Mouse (Mus musculus): ENCODE measurements at regions not wholly inside any gene's neighbourhood (a gene's known extent, or its start where the extent isn't known, plus 50 kb on each side); places are given as distances from the start of the nearest gene placed in this dataset.

DNA sequence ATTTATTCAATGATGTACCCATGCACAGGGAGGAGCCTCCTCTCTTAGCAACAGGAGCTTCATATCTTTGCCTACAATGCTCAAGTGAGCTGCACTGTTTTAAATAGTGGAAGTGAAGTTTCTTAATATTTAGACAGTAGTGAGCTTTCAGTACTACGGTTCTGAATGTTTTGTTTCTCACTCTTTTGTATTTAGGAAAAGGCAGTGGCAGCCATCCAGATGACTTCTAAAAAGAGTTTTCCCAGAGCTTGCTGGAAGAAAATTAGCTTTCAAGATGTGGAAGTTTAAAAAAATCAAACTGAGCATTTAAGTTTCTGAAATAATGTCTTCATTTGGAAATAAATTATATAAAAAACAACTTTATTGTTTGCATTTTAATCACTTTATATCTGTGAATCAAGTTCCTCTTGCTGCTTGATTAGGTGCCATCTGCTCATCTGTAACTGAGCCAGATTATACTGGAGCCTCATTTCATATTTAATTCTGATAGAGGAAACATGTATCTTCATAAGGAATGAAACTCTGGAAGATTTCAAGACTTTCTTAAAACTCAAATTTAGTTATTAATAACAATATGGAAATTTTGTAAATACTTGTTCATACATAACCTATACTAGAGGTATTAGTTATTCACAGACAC is 268.6 kb upstream of the Tle1 start:
- Histone ChIP-seq H3K27me3 (ENCODE audit: insufficient read depth, low read length) (no peaks in the 10 kb centered on the region), H3K9me3 (ENCODE audit: low read length) (no peaks in the 10 kb centered on the region), H3K4me3 (replicated peaks; ENCODE audit: low read length) (no peak overlapping the region), H3K36me3 (ENCODE audit: insufficient read depth, low read length) (no peaks in the 10 kb centered on the region), H3K4me1 (replicated peaks; ENCODE audit: low read depth, low read length) (no peaks in the 10 kb centered on the region)
- TF ChIP-seq POU5F1 (IDR thresholded peaks at IDR 0.05; ENCODE audit: borderline replicate concordance, low read length) (no peak), CTCF (conservative IDR thresholded peaks at IDR 0.05; ENCODE audit: low read length) (no peak), NANOG (IDR thresholded peaks at IDR 0.05; ENCODE audit: borderline replicate concordance, low read length) (no peak)

DNA sequence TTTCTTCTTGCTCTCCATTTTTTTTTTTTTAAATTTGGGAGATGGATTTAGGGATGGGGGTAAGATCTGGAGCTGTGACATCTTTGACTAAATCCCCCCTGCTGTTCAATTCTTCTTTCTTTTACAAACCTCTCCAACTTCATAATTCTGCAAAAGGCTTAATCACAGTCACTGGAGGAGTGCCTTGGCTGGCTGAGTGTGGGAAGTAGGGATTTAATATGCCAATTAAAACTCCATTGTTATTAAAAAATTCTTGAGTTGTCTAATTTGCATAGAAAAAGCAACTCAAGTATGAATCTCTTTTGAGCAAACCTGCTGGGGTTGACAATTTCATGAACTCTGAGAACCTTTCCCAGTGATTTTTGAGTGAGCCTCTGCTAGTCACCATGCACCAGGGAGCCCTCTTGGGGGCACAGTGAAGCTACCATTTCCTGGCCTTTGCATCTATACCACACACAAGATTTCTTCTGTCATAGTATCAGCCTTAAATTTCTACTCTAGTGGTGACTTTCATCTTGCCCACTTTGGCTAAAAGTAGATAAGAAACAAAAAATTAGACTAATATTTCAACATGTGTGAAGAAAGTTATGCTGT is 243.6 kb upstream of the Tle1 start:
- Histone ChIP-seq H3K27me3 (ENCODE audit: insufficient read depth, low read length) (no peaks in the 10 kb centered on the region), H3K9me3 (ENCODE audit: low read length) (no peaks in the 10 kb centered on the region), H3K4me1 (replicated peaks; ENCODE audit: low read depth, low read length) (no peaks in the 10 kb centered on the region), H3K36me3 (ENCODE audit: insufficient read depth, low read length) (no peaks in the 10 kb centered on the region), H3K4me3 (replicated peaks; ENCODE audit: low read length) (no peak overlapping the region)
- TF ChIP-seq POU5F1 (IDR thresholded peaks at IDR 0.05; ENCODE audit: borderline replicate concordance, low read length) (no peak), NANOG (IDR thresholded peaks at IDR 0.05; ENCODE audit: borderline replicate concordance, low read length) (peak; percentile 43; the same call in 1 of the 2 replicates), CTCF (conservative IDR thresholded peaks at IDR 0.05; ENCODE audit: low read length) (no peak)

DNA sequence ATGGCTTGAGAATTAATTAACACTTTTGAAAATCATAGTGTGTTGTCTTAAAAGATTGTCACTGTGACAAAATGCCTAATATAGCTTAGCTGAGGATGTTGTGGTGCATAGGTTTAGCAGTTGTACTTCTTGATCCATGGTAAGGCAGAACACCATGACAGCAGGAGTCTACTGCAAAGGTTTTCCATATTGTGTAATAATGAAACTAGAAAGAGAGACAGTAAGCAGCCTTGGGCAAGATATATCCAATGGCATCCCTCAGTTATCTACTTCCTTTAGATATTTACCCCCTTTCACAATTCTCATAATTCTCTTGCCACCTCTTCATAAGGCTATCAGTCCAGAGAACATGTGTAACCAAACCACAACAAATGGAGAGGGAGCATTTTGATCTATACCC is 236.6 kb upstream of the Tle1 start:
- no peak for TF ChIP-seq POU5F1 (IDR thresholded peaks at IDR 0.05; ENCODE audit: borderline replicate concordance, low read length)
- no peak for TF ChIP-seq CTCF (conservative IDR thresholded peaks at IDR 0.05; ENCODE audit: low read length)
- no peak for TF ChIP-seq NANOG (IDR thresholded peaks at IDR 0.05; ENCODE audit: borderline replicate concordance, low read length)
- Histone ChIP-seq H3K4me3 (replicated peaks; ENCODE audit: low read length) (no peak overlapping the region), H3K36me3 (ENCODE audit: insufficient read depth, low read length) (no peaks in the 10 kb centered on the region), H3K4me1 (replicated peaks; ENCODE audit: low read depth, low read length) (no peaks in the 10 kb centered on the region), H3K9me3 (ENCODE audit: low read length) (no peaks in the 10 kb centered on the region), H3K27me3 (ENCODE audit: insufficient read depth, low read length) (no peaks in the 10 kb centered on the region)

DNA sequence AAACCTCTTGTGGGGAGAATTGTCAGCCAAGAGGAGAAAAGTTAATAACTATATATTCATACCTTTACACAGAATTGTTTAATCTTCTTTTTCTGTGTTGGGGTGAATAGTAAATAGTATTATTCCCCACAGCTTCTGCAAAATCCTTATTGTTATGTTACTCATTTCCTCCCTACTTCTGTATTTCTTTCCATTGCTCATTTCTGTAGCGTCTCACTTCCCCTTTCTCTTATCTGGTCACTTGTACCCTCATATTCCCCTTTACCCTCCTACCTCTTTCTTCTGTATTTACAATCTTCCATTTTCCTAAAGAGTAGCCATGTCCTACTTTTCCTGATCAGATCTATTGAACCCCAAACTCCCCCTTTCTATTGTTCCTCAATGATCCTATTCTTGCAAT is 224.6 kb upstream of the Tle1 start:
- TF ChIP-seq POU5F1 (IDR thresholded peaks at IDR 0.05; ENCODE audit: borderline replicate concordance, low read length) (no peak), NANOG (IDR thresholded peaks at IDR 0.05; ENCODE audit: borderline replicate concordance, low read length) (no peak), CTCF (conservative IDR thresholded peaks at IDR 0.05; ENCODE audit: low read length) (no peak)
- Histone ChIP-seq H3K27me3 (ENCODE audit: insufficient read depth, low read length) (no peaks in the 10 kb centered on the region), H3K4me3 (replicated peaks; ENCODE audit: low read length) (no peak overlapping the region), H3K36me3 (ENCODE audit: insufficient read depth, low read length) (no peaks in the 10 kb centered on the region), H3K9me3 (ENCODE audit: low read length) (no peaks in the 10 kb centered on the region), H3K4me1 (replicated peaks; ENCODE audit: low read depth, low read length) (no peaks in the 10 kb centered on the region)

DNA sequence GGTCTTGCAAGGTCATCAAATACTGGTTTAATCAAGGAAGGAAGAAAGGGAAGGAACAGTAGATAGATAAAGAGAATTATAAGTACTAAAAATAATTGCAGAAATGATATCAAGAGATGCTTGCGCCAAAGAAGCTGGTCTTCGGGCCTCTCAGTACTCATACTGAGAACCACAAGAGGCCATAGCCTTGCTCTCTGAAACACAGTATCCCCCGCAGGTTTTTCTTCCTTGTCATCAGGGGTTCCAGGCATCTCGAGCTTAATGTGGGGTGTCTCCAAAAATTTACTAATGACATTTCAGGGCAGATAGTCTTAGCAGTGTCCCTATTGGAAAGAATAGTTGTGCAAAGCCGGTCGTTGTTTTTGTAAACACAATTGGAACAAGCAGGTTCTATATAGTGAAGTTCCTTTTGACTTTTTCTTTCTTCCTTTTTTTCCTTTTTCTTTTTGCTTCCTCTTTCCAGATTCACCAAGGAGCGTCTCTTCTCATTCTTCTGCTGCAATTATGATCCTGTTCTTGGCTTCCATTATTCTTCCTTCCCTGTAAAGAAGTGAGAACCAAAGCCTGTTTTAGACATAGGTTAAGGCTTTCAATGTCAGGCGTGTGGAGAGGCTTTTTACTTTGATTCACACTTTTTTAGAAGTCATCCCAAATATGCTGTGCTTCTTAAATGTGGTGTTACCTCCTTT is 211.5 kb upstream of the Tle1 start:
- no peaks in the 10 kb centered on the region for H3K27me3 ChIP-seq (ENCODE audit: insufficient read depth, low read length)
- no peaks in the 10 kb centered on the region for H3K36me3 ChIP-seq (ENCODE audit: insufficient read depth, low read length)
- no peak overlapping the region for H3K4me3 ChIP-seq (replicated peaks; ENCODE audit: low read length)
- TF ChIP-seq NANOG (IDR thresholded peaks at IDR 0.05; ENCODE audit: borderline replicate concordance, low read length) = no peak
- no peak for TF ChIP-seq POU5F1 (IDR thresholded peaks at IDR 0.05; ENCODE audit: borderline replicate concordance, low read length)
- TF ChIP-seq CTCF (conservative IDR thresholded peaks at IDR 0.05; ENCODE audit: low read length) = no peak
- no peaks in the 10 kb centered on the region for H3K4me1 ChIP-seq (replicated peaks; ENCODE audit: low read depth, low read length)
- H3K9me3 ChIP-seq (ENCODE audit: low read length) = no peaks in the 10 kb centered on the region

DNA sequence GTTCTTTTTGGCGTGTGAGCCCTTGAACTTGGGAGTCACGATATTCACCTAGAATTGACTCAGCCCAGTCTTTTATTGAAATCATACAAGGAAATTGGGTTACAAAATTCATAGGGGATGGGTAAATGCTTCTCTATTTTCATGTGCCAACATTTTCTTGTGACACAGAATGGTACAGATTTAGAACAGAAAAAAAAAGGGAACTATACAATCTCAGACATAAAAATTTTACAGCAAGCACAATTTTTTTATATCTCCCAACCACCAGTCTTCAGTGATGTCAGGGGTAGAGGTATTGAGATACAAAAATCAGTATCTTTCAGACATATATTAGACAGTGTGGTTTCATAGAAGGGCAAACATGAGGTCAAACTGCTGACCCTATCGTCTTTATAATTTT is 210.6 kb upstream of the Tle1 start:
- TF ChIP-seq POU5F1 (IDR thresholded peaks at IDR 0.05; ENCODE audit: borderline replicate concordance, low read length) = no peak
- TF ChIP-seq CTCF (conservative IDR thresholded peaks at IDR 0.05; ENCODE audit: low read length) = no peak
- no peak for TF ChIP-seq NANOG (IDR thresholded peaks at IDR 0.05; ENCODE audit: borderline replicate concordance, low read length)
- Histone ChIP-seq H3K4me3 (replicated peaks; ENCODE audit: low read length) (no peak overlapping the region), H3K27me3 (ENCODE audit: insufficient read depth, low read length) (no peaks in the 10 kb centered on the region), H3K9me3 (ENCODE audit: low read length) (no peaks in the 10 kb centered on the region), H3K4me1 (replicated peaks; ENCODE audit: low read depth, low read length) (no peaks in the 10 kb centered on the region), H3K36me3 (ENCODE audit: insufficient read depth, low read length) (no peaks in the 10 kb centered on the region)

DNA sequence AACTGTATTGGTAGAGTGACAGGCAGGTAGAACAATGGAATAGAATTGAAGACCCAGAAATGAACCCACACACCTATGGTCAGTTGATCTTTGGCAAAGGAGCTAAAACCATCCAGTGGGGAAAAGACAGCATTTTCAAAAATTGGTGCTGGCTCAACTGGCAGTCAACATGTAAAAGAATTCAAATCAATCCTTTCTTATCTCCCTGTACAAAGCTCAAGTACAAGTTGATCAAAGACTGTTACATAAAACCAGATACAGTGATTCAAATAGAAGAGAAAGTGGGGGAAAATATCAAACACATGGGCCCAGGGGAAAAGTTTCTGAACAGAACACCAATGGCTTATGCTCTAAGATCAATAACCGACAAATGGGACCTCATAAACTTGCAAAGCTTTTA is 200.0 kb upstream of the Tle1 start:
- TF ChIP-seq NANOG (IDR thresholded peaks at IDR 0.05; ENCODE audit: borderline replicate concordance, low read length) (no peak), POU5F1 (IDR thresholded peaks at IDR 0.05; ENCODE audit: borderline replicate concordance, low read length) (no peak), CTCF (conservative IDR thresholded peaks at IDR 0.05; ENCODE audit: low read length) (no peak)
- no peak overlapping the region for H3K4me3 ChIP-seq (replicated peaks; ENCODE audit: low read length)
- no peaks in the 10 kb centered on the region for H3K9me3 ChIP-seq (ENCODE audit: low read length)

DNA sequence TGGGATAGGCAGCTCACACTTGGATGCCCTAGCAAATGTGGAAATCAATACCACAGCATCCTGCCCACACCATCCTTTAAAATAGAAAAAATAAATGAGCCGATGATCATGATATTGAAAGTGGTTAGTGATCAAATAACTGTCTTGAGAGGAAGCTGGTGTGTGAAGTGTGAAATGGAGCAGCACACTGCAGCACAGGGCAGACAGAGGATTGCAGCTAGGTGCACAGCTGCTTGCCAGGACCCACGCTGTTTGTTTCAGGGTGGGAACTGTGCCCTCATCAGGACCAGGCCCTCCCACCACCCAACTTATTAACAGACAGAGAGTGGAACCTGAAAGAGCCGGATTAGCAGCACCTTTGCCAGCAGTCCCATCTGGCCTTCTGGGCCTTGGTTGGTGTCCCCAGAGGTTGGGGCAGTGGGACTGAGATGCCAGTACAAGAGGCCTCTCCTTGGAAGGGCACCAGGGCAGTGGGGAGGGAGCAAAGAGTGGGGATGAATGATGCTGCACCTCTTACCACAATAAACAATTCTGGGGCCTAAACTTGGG is 191.2 kb upstream of the Tle1 start:
- H3K4me3 ChIP-seq (replicated peaks; ENCODE audit: low read length) = no peak overlapping the region
- no peak for TF ChIP-seq POU5F1 (IDR thresholded peaks at IDR 0.05; ENCODE audit: borderline replicate concordance, low read length)
- no peak for TF ChIP-seq CTCF (conservative IDR thresholded peaks at IDR 0.05; ENCODE audit: low read length)
- TF ChIP-seq NANOG (IDR thresholded peaks at IDR 0.05; ENCODE audit: borderline replicate concordance, low read length) = no peak
- no peaks in the 10 kb centered on the region for H3K27me3 ChIP-seq (ENCODE audit: insufficient read depth, low read length)
- no peaks in the 10 kb centered on the region for H3K4me1 ChIP-seq (replicated peaks; ENCODE audit: low read depth, low read length)
- H3K36me3 ChIP-seq (ENCODE audit: insufficient read depth, low read length) = no peaks in the 10 kb centered on the region
- no peaks in the 10 kb centered on the region for H3K9me3 ChIP-seq (ENCODE audit: low read length)

More for the DNA sequence above, 200.0 kb upstream of the Tle1 start:
- H3K27me3 ChIP-seq (ENCODE audit: insufficient read depth, low read length) = no peaks in the 10 kb centered on the region
- H3K4me1 ChIP-seq (replicated peaks; ENCODE audit: low read depth, low read length) = no peaks in the 10 kb centered on the region
- H3K36me3 ChIP-seq (ENCODE audit: insufficient read depth, low read length) = no peaks in the 10 kb centered on the region

All from E14TG2a.4 (cell line).